Mouse (Mus musculus): Measurements from ENCODE around the gene Yaf2.

GRCm38 (mm10) chr15:93274679-93275583 lies 61.8 kb downstream of the Yaf2 start, which contains the start of gene Gxylt1:
- TF ChIP-seq POLR2A (IDR thresholded peaks at IDR 0.05; ENCODE audit: low read depth, low read length) = peak; percentile 89; the same call in 1 of the 2 replicates
- TF ChIP-seq CTCF (IDR thresholded peaks at IDR 0.05; ENCODE audit: extremely low read depth, insufficient read length, insufficient replicate concordance, low read depth, low read length) = no peak

Data from small intestine, adult 2 months (tissue).